16 mouse cellular contexts compared by ENCODE assay signal in the genomic region with DNA sequence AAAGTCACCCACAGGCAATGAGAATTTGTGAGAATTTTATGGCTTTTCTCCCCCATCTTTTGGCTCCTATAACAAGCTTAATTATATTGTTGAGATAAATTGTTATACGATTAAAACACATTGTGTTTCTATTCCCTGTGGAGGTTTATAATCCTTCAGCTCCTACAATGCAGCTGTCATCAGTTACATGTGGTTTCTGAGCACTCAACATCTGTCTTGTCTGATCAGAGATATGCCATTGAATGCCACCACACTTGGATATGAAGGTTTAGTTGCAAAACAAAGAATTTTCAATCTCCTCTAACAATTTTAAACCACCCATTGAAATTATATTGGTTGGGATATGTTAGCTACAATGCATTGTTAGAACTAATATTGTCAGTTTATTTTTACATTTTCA.
"Had no signal": no experiment of that assay in that cellular context is flagged by ENCODE, and none has a peak within 500 bp of the region (broad histone marks: within the 10 kb centered on the region; RNA-seq: fewer than 3 reads in every experiment).

No protein-coding gene starts in this region.

- H3K4me2 ChIP-seq: neural tube, embryonic 13.5 days; neural tube, embryonic 15.5 days; stomach, embryonic 15.5 days had no signal

- H3K27ac ChIP-seq: neural tube, embryonic 13.5 days; neural tube, embryonic 15.5 days; stomach, embryonic 15.5 days; stomach, postnatal 0 days had no signal

- H3K9ac ChIP-seq: neural tube, embryonic 13.5 days; neural tube, embryonic 15.5 days; stomach, embryonic 15.5 days had no signal

- H3K4me3 ChIP-seq: neural tube, embryonic 13.5 days; neural tube, embryonic 15.5 days; stomach, embryonic 15.5 days had no signal

- H3K27me3 ChIP-seq: neural tube, embryonic 13.5 days; neural tube, embryonic 15.5 days; stomach, embryonic 15.5 days had no signal

- H3K4me1 ChIP-seq: neural tube, embryonic 13.5 days; neural tube, embryonic 15.5 days; stomach, embryonic 15.5 days had no signal

- H3K36me3 ChIP-seq: neural tube, embryonic 13.5 days; neural tube, embryonic 15.5 days; stomach, embryonic 15.5 days had no signal

- DNase-seq: retina, postnatal 1 day; right cerebral cortex, adult 18-20 months; right cerebral cortex, postnatal 14 days; right cerebral cortex, postnatal 25 days; right cerebral cortex, postnatal 4 days; spleen, adult 18-20 months; thymus, adult 18-20 months; thymus, adult 2 months; thymus, postnatal 14 days; thymus, postnatal 25 days; thymus, postnatal 36 days; thymus, postnatal 4 days had no signal
